Mouse (Mus musculus) heart, embryonic 12.5 days (tissue): Measurements from ENCODE around the gene 4632433K11Rik. TPM values are rescaled to one million over a fixed set of nuclear protein-coding genes. Genes with fewer than 3 reads are reported as not detected.

Source experiments
- ATAC-seq: fragments of 200-750 bp; cut with Nextera tagmentation; 2 replicates; pipeline ENCODE4 v1.8.0; 2017; ENCODE audit warnings: moderate TSS enrichment, moderate library complexity; ENCODE audit not compliant: insufficient number of reproducible peaks, low FRiP score
- H3K27ac ChIP-seq: fragments of 300-500 bp; sonication (generic); 2 replicates; pipeline ENCODE4 v1.5.1; 2016; ENCODE audit warnings: mild to moderate bottlenecking, moderate library complexity; ENCODE audit not compliant: poor library complexity, severe bottlenecking
- H3K27me3 ChIP-seq: fragments of 300-500 bp; sonication (generic); replicated peaks from 2 replicates; pipeline ENCODE4 v1.6.1; 2016; ENCODE audit warnings: mild to moderate bottlenecking, moderate library complexity
- H3K36me3 ChIP-seq: fragments of 300-500 bp; sonication (generic); 2 replicates; pipeline ENCODE4 v1.6.1; 2016; ENCODE audit warnings: mild to moderate bottlenecking, moderate library complexity
- H3K4me1 ChIP-seq: fragments of 300-500 bp; sonication (generic); replicated peaks from 2 replicates; pipeline ENCODE4 v1.6.1; 2016; ENCODE audit warnings: mild to moderate bottlenecking
- H3K4me2 ChIP-seq: fragments of 300-500 bp; sonication (generic); 2 replicates; pipeline ENCODE4 v1.6.1; 2016; ENCODE audit warnings: mild to moderate bottlenecking, moderate library complexity
- H3K4me3 ChIP-seq: fragments of 300-500 bp; sonication (generic); 2 replicates; pipeline ENCODE4 v1.5.1; 2016; ENCODE audit warnings: mild to moderate bottlenecking
- H3K9ac ChIP-seq: fragments of 300-500 bp; sonication (generic); 2 replicates; pipeline ENCODE4 v1.6.1; 2016; ENCODE audit warnings: mild to moderate bottlenecking, moderate library complexity
- H3K9me3 ChIP-seq: fragments of 300-500 bp; sonication (generic); replicated peaks from 2 replicates; pipeline ENCODE4 v1.6.1; 2016; ENCODE audit warnings: mild to moderate bottlenecking, moderate library complexity
- WGBS: fragments of 180-500 bp; shearing (Covaris S2); methylation state at CpG from one replicate; pipeline ENCODE4 v1.1.7; 2016; 5-methylcytosine and 5-hydroxymethylcytosine counted together
- polyA plus RNA-seq: library from polyadenylated mRNA; unstranded; fragments of >200 nt; fragmentation: Nextera tagmentation; extraction: Ambion mirVana; gene quantifications from 2 replicates; pipeline ENCODE4 v1.2.1, GENCODE M21; 2016

The 4632433K11Rik gene
- polyA plus RNA-seq, 1 experiment from 2014 or later: not detected

DNA sequence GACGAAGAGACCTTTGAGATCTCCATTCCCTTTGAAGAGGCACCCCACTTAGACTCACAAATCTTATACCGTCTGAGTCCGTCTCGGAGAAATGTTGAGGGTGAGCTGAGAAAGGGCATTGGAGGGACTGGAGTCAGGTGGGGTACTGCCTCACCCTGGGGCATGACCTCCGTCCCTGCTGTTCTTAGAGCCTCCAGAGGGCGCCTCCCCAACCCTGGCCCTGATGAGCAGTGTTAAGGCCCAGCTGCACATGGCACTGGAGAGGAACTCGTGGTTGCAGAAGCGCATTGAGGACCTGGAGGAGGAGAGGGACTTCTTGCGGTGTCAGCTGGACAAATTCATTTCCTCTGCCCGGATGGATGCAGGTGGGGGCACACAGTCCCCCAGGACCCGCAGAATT lies 23.9 kb downstream of the 4632433K11Rik start:
- Histone ChIP-seq H3K27me3 (peaks cover 61% of the 10 kb centered on the region), H3K27ac (no peak overlapping the region), H3K4me3 (no peak overlapping the region), H3K4me1 (peaks cover 31% of the 10 kb centered on the region), H3K4me2 (no peak overlapping the region), H3K36me3 (no peaks in the 10 kb centered on the region), H3K9me3 (no peaks in the 10 kb centered on the region), H3K9ac (no peak overlapping the region)
- 32% methylated on average over 11 of the region's 11 CpGs for WGBS
- ATAC-seq: no peak

DNA sequence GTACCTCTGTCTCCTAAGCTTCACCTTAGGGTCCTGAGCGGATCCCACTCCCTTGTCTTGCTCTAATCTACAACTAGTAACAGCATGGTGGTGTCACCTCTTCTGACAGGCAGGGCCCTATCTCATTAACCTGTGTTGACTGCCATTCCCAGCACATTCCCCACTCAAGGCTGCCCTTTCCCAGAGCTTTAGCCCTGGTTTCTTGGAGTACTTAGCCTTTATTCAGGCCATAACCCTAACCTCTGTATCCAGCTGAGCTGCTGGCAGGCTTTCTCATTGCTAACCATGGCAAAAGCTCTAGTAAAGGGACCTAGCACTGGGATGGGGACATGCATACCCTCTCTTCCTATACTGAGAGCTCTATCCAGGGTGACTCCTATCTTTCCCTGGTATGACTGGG lies 24.7 kb downstream of the 4632433K11Rik start:
- Histone ChIP-seq H3K9me3 (no peaks in the 10 kb centered on the region), H3K27me3 (peaks cover 53% of the 10 kb centered on the region), H3K4me1 (peaks cover 28% of the 10 kb centered on the region), H3K4me2 (no peak overlapping the region), H3K4me3 (no peak overlapping the region), H3K9ac (no peak overlapping the region), H3K27ac (no peak overlapping the region), H3K36me3 (no peaks in the 10 kb centered on the region)
- 77% methylated on average over 1 of the region's 1 CpGs for WGBS
- no peak for ATAC-seq

- ATAC-seq: no peak
- peak overlapping the region; percentile 92; the same call in 1 of the 2 replicates for H3K4me2 ChIP-seq
- H3K4me1 ChIP-seq: peaks cover 30% of the 10 kb centered on the region
- H3K9me3 ChIP-seq: no peaks in the 10 kb centered on the region
- H3K27me3 ChIP-seq: peaks cover 45% of the 10 kb centered on the region
- no peak overlapping the region for H3K4me3 ChIP-seq
- no peaks in the 10 kb centered on the region for H3K36me3 ChIP-seq
- H3K9ac ChIP-seq: no peak overlapping the region
- WGBS: 91% methylated on average over 12 of the region's 12 CpGs
- no peak overlapping the region for H3K27ac ChIP-seq
Observed at GRCm38 (mm10) chr7:5059421-5059820, 25.5 kb downstream of the 4632433K11Rik start.

- H3K27me3 ChIP-seq: peaks cover 37% of the 10 kb centered on the region
- peak overlapping the region; percentile 93 for H3K9ac ChIP-seq
- peaks cover 33% of the 10 kb centered on the region for H3K4me1 ChIP-seq
- H3K36me3 ChIP-seq: no peaks in the 10 kb centered on the region
- peak overlapping the region; percentile 83 for H3K4me3 ChIP-seq
- 2% methylated on average over 27 of the region's 27 CpGs for WGBS
- peak overlapping the region; percentile 99 for H3K27ac ChIP-seq
- peak overlapping the region; percentile 92 for H3K4me2 ChIP-seq
- H3K9me3 ChIP-seq: no peaks in the 10 kb centered on the region
- ATAC-seq: no peak
Observed at GRCm38 (mm10) chr7:5060239-5060731, 26.4 kb downstream of the 4632433K11Rik start.

- Histone ChIP-seq H3K4me3 (peak overlapping the region; percentile 83), H3K27ac (peak overlapping the region; percentile 99), H3K9me3 (no peaks in the 10 kb centered on the region), H3K36me3 (peaks cover 5% of the 10 kb centered on the region), H3K4me2 (peak overlapping the region; percentile 92), H3K4me1 (peaks cover 42% of the 10 kb centered on the region), H3K27me3 (peaks cover 28% of the 10 kb centered on the region), H3K9ac (peak overlapping the region; percentile 93)
- peak; percentile 91 for ATAC-seq
- under 1% methylated on average over 60 of the region's 60 CpGs for WGBS
Observed at GRCm38 (mm10) chr7:5060944-5061773, 27.2 kb downstream of the 4632433K11Rik start.

DNA sequence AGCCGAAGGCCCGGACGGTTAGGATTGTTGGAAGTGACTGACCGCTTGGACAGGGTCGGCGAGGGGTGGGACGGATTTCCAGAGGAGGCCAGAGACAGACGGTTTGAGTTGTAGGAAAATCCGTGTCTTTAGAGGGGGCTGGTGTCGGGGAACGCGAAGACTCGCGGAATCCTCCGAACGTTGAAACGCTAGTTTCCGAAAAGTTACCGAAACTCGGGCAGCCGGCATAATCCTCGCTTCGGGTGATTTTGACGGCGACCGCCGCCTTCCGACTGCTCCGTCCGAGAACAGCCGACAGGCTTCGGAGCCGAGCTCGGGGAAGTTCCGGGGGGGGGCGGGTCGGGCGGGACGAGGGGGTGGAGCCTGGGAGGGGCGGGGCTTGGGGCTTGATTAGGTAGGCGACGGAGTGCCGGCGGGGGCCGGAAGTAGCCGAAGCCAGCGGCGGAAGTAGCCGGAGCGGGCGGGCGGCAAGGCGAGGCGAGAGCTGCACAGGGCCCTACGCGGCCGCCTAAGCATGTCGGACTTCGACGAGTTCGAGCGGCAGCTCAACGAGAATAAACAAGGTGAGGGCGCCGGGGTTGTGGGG lies 27.9 kb downstream of the 4632433K11Rik start, which contains the start of gene U2af2:
Gene U2af2 (plus strand): TSS at position 370 of the 586 bp plus-strand sequence.
- Histone ChIP-seq H3K27me3 (peaks cover 21% of the 10 kb centered on the region), H3K4me3 (peak within 1 kb of the TSS; percentile 83), H3K4me2 (peak within 1 kb of the TSS; percentile 92), H3K4me1 (peaks cover 43% of the 10 kb centered on the region), H3K9me3 (no peaks in the 10 kb centered on the region), H3K9ac (peak within 1 kb of the TSS; percentile 93), H3K27ac (peak within 1 kb of the TSS; percentile 99), H3K36me3 (peaks cover 12% of the 10 kb centered on the region)
- ATAC-seq: peak; percentile 88
- WGBS: under 1% methylated on average over 53 of the region's 65 CpGs

DNA sequence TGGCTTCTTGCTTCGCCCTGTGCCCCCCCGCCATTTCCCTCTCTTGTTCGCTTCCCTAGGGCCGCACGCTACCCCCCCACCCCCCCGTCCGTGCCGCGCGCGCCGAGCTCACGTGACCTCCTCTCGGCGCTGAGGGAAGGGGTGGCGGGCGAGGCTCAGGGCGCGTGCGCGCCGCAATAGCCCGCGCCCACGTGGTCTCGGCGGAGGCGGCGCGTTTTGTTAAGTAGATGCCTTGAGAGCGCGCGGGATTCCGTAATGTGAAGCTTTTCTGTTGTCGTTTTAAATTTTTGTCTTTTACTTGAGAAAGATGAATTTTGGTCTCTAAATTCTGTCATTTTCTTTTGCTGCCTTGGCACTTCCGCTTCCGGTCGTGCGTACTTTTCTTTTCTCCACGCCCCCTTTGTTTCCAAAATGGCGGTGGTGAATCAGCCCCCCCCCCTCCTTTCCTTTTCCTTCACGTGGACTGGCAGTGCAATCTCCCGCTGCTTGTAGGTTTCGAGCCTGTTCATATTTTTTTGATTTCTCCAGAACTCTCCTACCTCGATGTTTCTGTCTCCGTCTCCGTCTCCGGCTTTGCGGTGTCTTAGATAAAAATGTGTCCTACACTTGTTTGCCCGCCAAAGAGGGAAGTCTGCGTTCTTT lies 28.6 kb downstream of the 4632433K11Rik start:
- Histone ChIP-seq H3K27me3 (peaks cover 15% of the 10 kb centered on the region), H3K4me3 (peak overlapping the region; percentile 83), H3K36me3 (peaks cover 18% of the 10 kb centered on the region), H3K27ac (peak overlapping the region; percentile 99), H3K4me2 (peak overlapping the region; percentile 92), H3K9ac (peak overlapping the region; percentile 93), H3K9me3 (no peaks in the 10 kb centered on the region), H3K4me1 (peaks cover 41% of the 10 kb centered on the region)
- WGBS: under 1% methylated on average over 51 of the region's 51 CpGs
- peak; percentile 75 for ATAC-seq

DNA sequence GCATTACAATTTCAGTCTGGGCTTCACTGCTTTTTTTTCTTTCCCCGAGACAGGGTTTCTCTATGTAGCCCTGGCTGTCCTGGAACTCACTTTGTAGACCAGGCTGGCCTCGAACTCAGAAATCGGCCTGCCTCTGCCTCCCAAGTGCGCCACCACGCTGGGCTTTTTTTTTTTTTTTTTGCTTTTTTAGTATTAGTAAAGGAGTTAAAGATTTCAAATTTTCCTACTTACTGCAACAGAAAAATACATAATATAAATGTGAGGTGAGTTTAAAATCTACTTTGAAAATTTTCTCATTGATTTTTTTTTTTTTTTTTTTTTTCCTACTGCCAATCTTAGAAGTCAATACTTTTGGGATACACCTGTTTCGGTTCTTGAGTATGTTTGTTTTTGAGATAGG lies 31.0 kb downstream of the 4632433K11Rik start:
- WGBS: 90% methylated on average over 6 of the region's 6 CpGs
- H3K4me3 ChIP-seq: no peak overlapping the region
- H3K36me3 ChIP-seq: peaks cover 42% of the 10 kb centered on the region
- no peak overlapping the region for H3K9ac ChIP-seq
- H3K4me1 ChIP-seq: peaks cover 39% of the 10 kb centered on the region
- no peaks in the 10 kb centered on the region for H3K9me3 ChIP-seq
- no peak overlapping the region for H3K27ac ChIP-seq
- no peak overlapping the region for H3K4me2 ChIP-seq
- no peaks in the 10 kb centered on the region for H3K27me3 ChIP-seq
- ATAC-seq: no peak

DNA sequence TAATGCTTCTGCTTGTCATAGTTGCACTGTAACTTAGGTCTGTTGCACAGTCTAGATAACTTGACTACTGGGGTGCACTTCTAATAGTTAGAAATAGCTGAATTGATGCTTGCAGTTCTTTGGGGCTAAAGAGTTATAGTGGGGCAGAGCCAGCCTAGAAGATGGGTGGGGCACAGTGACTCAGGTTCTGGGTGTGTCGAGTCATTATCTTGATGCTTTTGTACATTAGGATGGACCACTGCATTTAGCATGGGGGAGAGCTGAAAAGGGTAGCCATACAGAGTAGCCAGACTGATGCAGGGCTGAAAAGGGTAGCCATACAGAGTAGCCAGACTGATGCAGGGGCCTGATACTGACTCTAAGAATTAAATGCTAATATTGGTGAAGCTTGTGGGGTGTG lies 39.7 kb downstream of the 4632433K11Rik start:
- H3K36me3 ChIP-seq: peaks cover 97% of the 10 kb centered on the region
- no peak overlapping the region for H3K4me2 ChIP-seq
- no peaks in the 10 kb centered on the region for H3K27me3 ChIP-seq
- peaks cover 3% of the 10 kb centered on the region; the same call in 1 of the 2 replicates for H3K4me1 ChIP-seq
- no peak overlapping the region for H3K9ac ChIP-seq
- peak overlapping the region; percentile 18; the same call in 1 of the 2 replicates for H3K27ac ChIP-seq
- H3K9me3 ChIP-seq: no peaks in the 10 kb centered on the region
- peak; percentile 85 for ATAC-seq
- no peak overlapping the region for H3K4me3 ChIP-seq
- 67% methylated on average over 1 of the region's 1 CpGs for WGBS

DNA sequence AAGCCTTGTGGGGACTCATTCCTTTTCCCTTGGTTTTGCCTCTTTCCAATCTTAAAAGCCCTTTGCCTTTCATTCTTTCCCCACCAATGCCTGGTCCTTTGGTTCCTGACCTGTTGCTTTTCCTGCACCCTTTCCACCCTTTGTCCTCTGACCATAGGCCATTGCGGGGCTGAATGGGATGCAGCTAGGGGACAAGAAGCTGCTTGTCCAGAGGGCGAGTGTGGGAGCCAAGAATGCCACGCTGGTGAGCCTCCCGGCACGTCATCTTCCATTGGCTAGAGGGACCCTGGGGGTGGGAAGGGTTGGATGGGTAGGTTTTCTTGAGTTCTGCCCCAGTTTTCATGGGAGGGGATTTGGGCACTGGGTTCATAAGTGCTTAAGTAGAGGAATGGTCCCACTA lies 41.1 kb downstream of the 4632433K11Rik start:
- peaks cover 3% of the 10 kb centered on the region; the same call in 1 of the 2 replicates for H3K4me1 ChIP-seq
- ATAC-seq: no peak
- no peak overlapping the region for H3K4me3 ChIP-seq
- H3K27me3 ChIP-seq: no peaks in the 10 kb centered on the region
- no peak overlapping the region for H3K27ac ChIP-seq
- WGBS: 90% methylated on average over 5 of the region's 5 CpGs
- H3K36me3 ChIP-seq: peaks cover 88% of the 10 kb centered on the region
- H3K4me2 ChIP-seq: no peak overlapping the region
- no peak overlapping the region for H3K9ac ChIP-seq
- H3K9me3 ChIP-seq: no peaks in the 10 kb centered on the region

DNA sequence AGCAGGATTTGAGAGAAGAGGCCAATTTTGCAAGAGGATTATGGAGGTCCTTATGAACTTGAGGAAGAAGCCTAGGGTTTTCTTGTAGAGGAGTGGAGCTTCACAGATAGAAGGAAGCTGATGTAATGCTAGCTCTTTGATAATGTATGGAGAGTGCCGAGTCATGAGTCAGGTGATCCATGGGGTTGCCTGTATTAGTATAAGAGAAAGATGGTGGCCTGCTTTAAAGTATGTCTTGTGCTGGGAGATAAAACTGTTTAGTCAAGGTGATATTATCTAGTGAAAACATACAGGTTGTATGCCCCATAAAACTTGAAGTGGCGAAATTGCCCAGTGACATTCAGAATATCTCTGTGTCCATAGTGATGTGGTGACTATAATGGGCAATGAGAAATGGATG lies 43.0 kb downstream of the 4632433K11Rik start:
- H3K27ac ChIP-seq: no peak overlapping the region
- no peaks in the 10 kb centered on the region for H3K9me3 ChIP-seq
- H3K4me1 ChIP-seq: peaks cover 11% of the 10 kb centered on the region
- peaks cover 70% of the 10 kb centered on the region for H3K36me3 ChIP-seq
- WGBS: 78% methylated on average over 2 of the region's 2 CpGs
- H3K9ac ChIP-seq: no peak overlapping the region
- no peaks in the 10 kb centered on the region for H3K27me3 ChIP-seq
- no peak overlapping the region for H3K4me3 ChIP-seq
- peak; percentile 26; the same call in 1 of the 2 replicates for ATAC-seq
- no peak overlapping the region for H3K4me2 ChIP-seq
